Mouse (Mus musculus) midbrain, postnatal 0 days (tissue): ENCODE measurements at regions not wholly inside any gene's neighbourhood (a gene's known extent, or its start where the extent isn't known, plus 50 kb on each side); places are given as distances from the start of the nearest gene placed in this dataset.

Source experiments
- ATAC-seq: fragments of 200-750 bp; cut with Nextera tagmentation; 2 replicates; pipeline ENCODE4 v1.8.0; 2017; ENCODE audit warnings: moderate number of reproducible peaks, mild to moderate bottlenecking, moderate TSS enrichment, moderate library complexity; ENCODE audit not compliant: low FRiP score
- DNase-seq: peaks from one replicate; pipeline ENCODE4 v3.0.0-alpha.2; 2015; ENCODE audit warnings: low spot score
- H3K27ac ChIP-seq: fragments of 300-500 bp; sonication (generic); 2 replicates; pipeline ENCODE4 v1.5.1; 2014; ENCODE audit warnings: low read depth, mild to moderate bottlenecking, low read length, mixed read lengths
- H3K27me3 ChIP-seq: fragments of 300-500 bp; sonication (generic); 2 replicates; pipeline ENCODE4 v1.6.1; 2014; ENCODE audit warnings: low read length, control low read depth, mixed read lengths; ENCODE audit not compliant: insufficient read depth
- H3K36me3 ChIP-seq: fragments of 300-500 bp; sonication (generic); 2 replicates; pipeline ENCODE4 v1.6.1; 2014; ENCODE audit warnings: low read length, control low read depth, mixed read lengths; ENCODE audit not compliant: insufficient read depth
- H3K4me1 ChIP-seq: fragments of 300-500 bp; sonication (generic); 2 replicates; pipeline ENCODE4 v1.6.1; 2014; ENCODE audit warnings: mild to moderate bottlenecking, control low read depth, antibody characterized with exemption, low read length, mixed read lengths; ENCODE audit not compliant: insufficient read depth
- H3K4me2 ChIP-seq: fragments of 300-500 bp; sonication (generic); 2 replicates; pipeline ENCODE4 v1.6.1; 2014; ENCODE audit warnings: low read depth, mild to moderate bottlenecking, low read length, mixed read lengths; ENCODE audit not compliant: poor library complexity, severe bottlenecking
- H3K4me3 ChIP-seq: fragments of 300-500 bp; sonication (generic); 2 replicates; pipeline ENCODE4 v1.5.1; 2014; ENCODE audit warnings: low read depth, mild to moderate bottlenecking, low read length, moderate library complexity
- H3K9ac ChIP-seq: fragments of 300-500 bp; sonication (generic); replicated peaks from 2 replicates; pipeline ENCODE4 v1.6.1; 2014; ENCODE audit warnings: mild to moderate bottlenecking, low read length, moderate library complexity, mixed read lengths; ENCODE audit not compliant: poor library complexity, severe bottlenecking
- H3K9me3 ChIP-seq: fragments of 300-500 bp; sonication (generic); 2 replicates; pipeline ENCODE4 v1.6.1; 2016; ENCODE audit warnings: low read length, control low read depth
- CTCF ChIP-seq: IDR thresholded peaks from 2 replicates; pipeline ENCODE4 v1.5.1; 2016; ENCODE audit warnings: antibody characterized with exemption, mild to moderate bottlenecking
- WGBS: fragments of 180-500 bp; shearing (Covaris S2); extraction: QIAGEN DNeasy Blood & Tissue Kit; methylation state at CpG from one replicate; pipeline ENCODE4 v1.1.7; 2014; 5-methylcytosine and 5-hydroxymethylcytosine counted together

DNA sequence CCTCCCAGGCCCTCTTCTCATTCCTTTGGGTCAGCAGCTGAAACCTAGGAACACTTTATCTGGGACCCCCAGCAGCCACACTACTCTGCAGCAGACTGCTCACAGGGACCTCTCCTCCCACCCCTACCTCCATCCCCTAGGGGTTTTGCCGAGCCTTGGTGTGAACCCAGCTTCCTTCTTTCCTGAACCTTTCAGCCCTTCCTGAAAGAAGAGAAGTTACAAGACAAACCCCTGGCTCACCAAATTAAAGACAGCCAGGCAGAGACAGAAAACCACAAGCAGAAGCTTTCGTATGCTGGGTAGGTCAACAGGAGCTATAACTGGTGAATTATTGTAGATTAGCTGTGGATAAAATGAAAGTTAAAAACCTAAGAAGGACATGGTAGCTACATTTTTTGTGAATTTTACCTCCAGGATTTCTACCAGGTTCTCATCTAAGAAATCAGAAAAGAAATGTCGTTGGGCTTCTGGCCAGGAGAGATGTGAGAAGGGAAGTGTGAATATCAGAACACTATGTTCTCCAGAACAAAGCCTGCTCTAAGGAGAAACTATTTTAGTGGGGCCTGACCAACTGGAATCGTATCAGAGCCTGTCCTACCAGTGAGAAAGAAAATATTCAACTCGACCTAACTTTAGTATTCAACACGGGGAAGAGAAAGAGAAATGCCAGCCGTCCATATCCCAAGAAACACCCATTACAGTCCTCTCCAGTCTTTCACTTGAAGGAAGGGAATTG lies 147.4 kb downstream of the Snx18 start:
- no peak overlapping the region for H3K9ac ChIP-seq
- H3K27ac ChIP-seq = no peak overlapping the region
- no peak overlapping the region for H3K4me2 ChIP-seq
- no peaks in the 10 kb centered on the region for H3K36me3 ChIP-seq
- 82% methylated on average over 7 of the region's 7 CpGs for WGBS
- no peak for TF ChIP-seq CTCF
- no peaks in the 10 kb centered on the region for H3K4me1 ChIP-seq
- H3K27me3 ChIP-seq = no peaks in the 10 kb centered on the region
- no peaks in the 10 kb centered on the region for H3K9me3 ChIP-seq
- DNase-seq (no peak), ATAC-seq (no peak)
- no peak overlapping the region for H3K4me3 ChIP-seq

DNA sequence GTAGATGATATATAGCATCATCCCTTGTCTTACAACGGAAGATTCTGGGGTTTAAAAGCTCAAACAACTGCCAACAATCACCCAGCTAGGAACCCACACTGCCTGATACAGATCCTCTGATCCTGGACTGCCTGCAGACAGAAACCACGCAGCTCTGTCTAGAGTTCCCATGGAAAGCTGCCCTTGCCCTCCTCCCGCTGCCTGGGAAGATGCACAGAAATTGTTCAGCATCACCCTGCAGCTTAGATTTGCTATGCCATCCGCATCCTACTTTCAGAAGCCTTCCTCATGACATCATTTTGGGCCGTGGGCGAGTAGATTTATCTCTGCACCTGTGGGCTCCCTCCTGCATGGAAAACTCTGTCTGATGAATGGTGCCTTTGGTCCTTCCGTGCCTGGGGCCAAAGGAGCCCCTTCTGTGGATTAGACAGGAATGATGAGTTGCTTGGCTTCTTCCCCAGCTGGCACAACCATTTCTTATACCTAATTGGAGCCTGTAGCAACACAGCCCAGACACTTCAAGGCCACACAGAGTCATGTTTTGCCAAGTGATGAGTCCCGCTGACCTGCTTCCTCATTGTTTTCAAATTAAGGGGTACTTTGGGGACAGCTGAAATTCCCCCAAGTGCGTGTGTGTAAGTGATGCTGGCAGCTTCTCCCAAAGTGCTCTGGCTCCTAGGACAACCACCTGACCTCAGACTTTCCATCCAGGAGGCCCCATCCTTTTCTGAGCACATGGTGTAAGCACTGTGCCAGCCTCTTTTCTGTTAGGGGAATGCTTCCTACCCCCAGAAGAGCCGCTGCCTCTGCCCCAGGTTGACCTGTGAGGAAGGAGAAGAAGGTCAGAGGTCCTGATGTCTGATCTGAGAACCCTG lies 153.9 kb downstream of the Snx18 start:
- ATAC-seq (no peak), DNase-seq (peak; percentile 65)
- Histone ChIP-seq H3K4me1 (no peaks in the 10 kb centered on the region), H3K4me3 (no peak overlapping the region), H3K36me3 (no peaks in the 10 kb centered on the region), H3K9me3 (no peaks in the 10 kb centered on the region), H3K27ac (no peak overlapping the region), H3K27me3 (no peaks in the 10 kb centered on the region), H3K4me2 (no peak overlapping the region), H3K9ac (no peak overlapping the region)
- no peak for TF ChIP-seq CTCF
- 72% methylated on average over 10 of the region's 10 CpGs for WGBS

DNA sequence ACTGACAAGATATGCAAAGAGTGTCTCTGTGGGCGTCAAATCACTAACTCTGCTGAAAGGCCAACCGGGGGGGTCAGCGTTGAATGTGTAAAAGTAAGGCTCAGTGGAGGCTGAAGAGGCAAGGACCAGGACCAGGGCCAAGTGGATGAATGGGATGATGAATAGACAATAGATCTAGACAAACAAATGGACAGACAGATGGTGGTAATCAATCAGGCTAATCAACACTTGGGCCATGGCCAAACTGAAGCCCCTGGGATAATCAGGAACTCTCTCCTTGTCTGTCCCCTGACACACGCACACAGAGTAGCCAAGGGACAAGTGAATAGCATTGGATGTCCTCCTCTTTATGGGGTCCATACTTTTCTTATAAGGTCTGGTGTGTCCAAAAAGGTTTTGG lies 154.9 kb downstream of the Snx18 start:
- 81% methylated on average over 4 of the region's 4 CpGs for WGBS
- no peak for DNase-seq

DNA sequence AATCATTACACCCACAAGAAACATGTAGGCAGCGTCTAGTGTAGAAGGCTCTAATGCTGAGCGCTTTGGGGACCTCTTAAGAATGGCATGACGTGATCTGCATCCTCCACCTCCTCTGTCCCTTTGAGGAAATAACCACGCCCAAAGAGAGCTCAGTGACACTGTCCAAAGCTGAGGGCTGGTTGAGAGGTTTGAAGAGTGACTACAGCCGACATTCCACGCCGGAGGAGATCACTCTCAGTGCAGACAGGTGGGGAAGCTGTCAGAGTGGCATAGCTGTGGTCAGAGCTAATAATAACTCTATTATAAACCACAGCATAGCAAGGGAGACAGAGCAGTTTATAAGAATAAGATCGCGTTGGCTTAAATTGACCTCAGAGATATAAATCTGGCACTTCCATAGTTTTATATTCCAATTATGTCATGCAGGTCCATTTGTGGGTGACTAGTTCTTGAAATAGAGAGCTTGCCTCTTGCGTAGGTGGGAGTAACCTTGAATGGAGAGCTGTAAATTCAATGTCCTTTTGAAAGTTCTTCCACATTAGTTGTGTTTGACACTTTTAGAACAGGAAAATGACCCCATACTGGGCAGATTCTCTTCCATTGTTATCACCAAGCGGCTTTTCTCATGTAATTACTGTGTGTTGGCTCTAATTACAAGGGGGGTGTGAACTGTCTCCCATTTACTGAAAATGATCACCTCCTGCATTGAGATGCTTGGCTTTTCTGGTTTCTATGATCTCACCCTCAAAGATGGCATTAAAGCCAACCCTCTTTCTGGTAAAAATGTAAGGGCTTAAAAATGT lies 161.7 kb downstream of the BC067074 start:
- 77% methylated on average over 11 of the region's 11 CpGs for WGBS
- DNase-seq = no peak
- no peak overlapping the region for H3K9ac ChIP-seq
- H3K4me3 ChIP-seq = no peak overlapping the region
- no peak overlapping the region for H3K4me2 ChIP-seq
- H3K9me3 ChIP-seq = no peaks in the 10 kb centered on the region
- ATAC-seq = no peak
- no peaks in the 10 kb centered on the region for H3K27me3 ChIP-seq
- no peaks in the 10 kb centered on the region for H3K36me3 ChIP-seq
- H3K27ac ChIP-seq = no peak overlapping the region
- H3K4me1 ChIP-seq = no peaks in the 10 kb centered on the region
- no peak for TF ChIP-seq CTCF

More for the DNA sequence above, 154.9 kb downstream of the Snx18 start:
- Histone ChIP-seq H3K9ac (no peak overlapping the region), H3K4me1 (no peaks in the 10 kb centered on the region), H3K9me3 (no peaks in the 10 kb centered on the region), H3K4me3 (no peak overlapping the region), H3K27me3 (no peaks in the 10 kb centered on the region), H3K4me2 (no peak overlapping the region), H3K36me3 (no peaks in the 10 kb centered on the region), H3K27ac (no peak overlapping the region)
- no peak for TF ChIP-seq CTCF
- no peak for ATAC-seq

DNA sequence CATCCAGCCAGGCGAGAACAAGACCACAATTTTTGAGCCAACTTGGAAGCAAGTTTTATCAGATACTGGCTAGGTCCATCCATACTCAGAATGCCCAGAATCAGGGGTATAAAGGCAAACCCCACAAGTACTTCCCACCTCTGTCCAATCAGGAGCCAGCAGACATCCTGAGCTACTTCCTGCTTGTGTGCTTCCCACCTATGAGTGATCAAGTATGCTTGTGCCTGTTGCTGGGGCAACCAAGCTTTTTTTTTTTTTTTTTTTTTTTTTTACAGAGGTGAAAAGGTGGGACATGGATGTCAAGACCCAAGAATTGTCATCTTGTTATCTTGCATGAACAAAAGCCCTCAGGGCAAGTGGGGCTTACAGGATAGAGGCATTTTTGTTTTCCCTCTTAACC lies 155.4 kb downstream of the BC067074 start:
- ATAC-seq = no peak
- TF ChIP-seq CTCF = no peak
- no peaks in the 10 kb centered on the region for H3K27me3 ChIP-seq
- H3K4me2 ChIP-seq = no peak overlapping the region
- no peak overlapping the region for H3K4me3 ChIP-seq
- no peak overlapping the region for H3K27ac ChIP-seq
- H3K36me3 ChIP-seq = no peaks in the 10 kb centered on the region
- WGBS = 100% methylated on average over 1 of the region's 1 CpGs
- H3K9me3 ChIP-seq = no peaks in the 10 kb centered on the region
- no peaks in the 10 kb centered on the region for H3K4me1 ChIP-seq
- no peak for DNase-seq
- H3K9ac ChIP-seq = no peak overlapping the region
